Mouse (Mus musculus) brain, embryonic 14.5 days (tissue): ENCODE measurements around the gene Itm2b.

Experiments used
- CTCF ChIP-seq: fragments of 200-500 bp; IDR thresholded peaks from 2 replicates; pipeline ENCODE4 v1.5.1; 2012; ENCODE audit warnings: inconsistent platforms, mild to moderate bottlenecking, moderate library complexity, borderline replicate concordance; ENCODE audit not compliant: insufficient read depth, insufficient read length; ENCODE audit errors: extremely low read depth
- POLR2A ChIP-seq: fragments of 200-500 bp; IDR thresholded peaks from 2 replicates; pipeline ENCODE4 v1.6.1; 2012; ENCODE audit warnings: mild to moderate bottlenecking, inconsistent platforms, borderline replicate concordance; ENCODE audit not compliant: poor library complexity, insufficient read depth, insufficient read length, severe bottlenecking; ENCODE audit errors: extremely low read depth

- TF ChIP-seq CTCF (no peak), POLR2A (no peak)
Observed at GRCm38 (mm10) chr14:73350029-73350428, 35.1 kb downstream of the Itm2b start.
